Mouse (Mus musculus): Measurements from ENCODE around the gene Gm28038. TPM values are rescaled to one million over a fixed set of nuclear protein-coding genes. Genes with fewer than 3 reads are reported as not detected.

Gene Gm28038
- total RNA-seq, 2 experiments from 2014 or later: 1.1 TPM; not detected in 1

- no peak for DNase-seq (ENCODE audit: low spot score)
These were observed 24.1 kb upstream of the Gm28038 start for GRCm38 (mm10) chr2:30256616-30257350.

GRCm38 (mm10) chr2:30257699-30258460, 23.0 kb upstream of the Gm28038 start:
- DNase-seq (ENCODE audit: low spot score): no peak

DNA sequence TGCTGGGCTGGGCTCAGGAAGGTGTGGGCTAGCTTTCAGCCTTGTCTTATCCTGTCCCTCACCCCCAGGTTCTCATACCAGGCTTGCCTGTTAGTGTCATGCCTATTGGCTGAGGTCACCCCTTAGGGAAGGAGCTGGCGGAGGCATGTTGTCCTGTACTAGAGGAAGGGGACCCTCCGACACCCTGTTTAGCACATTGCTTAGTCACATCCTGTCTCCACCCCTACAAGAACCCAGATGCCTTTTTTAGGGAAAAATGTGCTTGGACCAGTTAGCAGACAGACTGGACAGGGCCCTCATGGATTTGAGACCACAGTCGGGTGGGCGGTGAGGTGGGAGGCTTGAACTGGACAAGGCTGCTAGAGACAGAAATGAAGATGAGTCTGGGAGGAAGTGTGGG, 22.2 kb upstream of the Gm28038 start:
- peak; percentile 80 for DNase-seq (ENCODE audit: low spot score)

GRCm38 (mm10) chr2:30259131-30260064, 21.4 kb upstream of the Gm28038 start:
- no peak for DNase-seq (ENCODE audit: low spot score)

DNA sequence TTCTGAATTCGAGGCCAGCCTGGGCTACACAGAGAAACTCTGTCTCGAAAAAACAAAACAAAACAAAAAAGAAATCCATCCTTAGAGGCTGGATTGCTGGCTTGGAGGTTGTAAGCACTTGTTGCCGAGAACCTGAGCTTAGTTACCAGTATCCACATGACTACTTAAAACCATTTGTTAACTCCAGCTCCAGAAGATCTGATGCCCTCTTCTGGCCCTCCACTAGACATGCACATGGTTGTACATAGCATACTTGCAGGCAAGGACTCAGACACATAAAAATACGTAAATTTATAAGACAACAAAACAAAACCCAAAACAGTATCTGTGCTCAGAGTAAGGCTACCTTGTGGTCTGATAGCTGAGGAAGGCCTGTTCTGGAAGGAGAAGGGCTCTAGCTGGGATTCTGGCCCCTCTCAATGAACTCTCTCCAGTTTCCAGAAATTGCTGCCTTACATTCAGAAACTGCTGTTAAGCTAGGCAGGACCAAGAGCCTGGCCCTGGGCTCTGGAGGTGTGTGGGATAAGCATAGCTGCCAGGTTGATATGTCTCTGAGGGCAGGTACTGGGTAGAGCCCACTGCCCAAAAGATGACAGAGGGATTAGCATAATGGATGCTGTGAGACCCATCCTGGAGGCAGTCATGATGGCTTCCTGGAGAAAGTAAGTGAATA, 19.6 kb upstream of the Gm28038 start:
- DNase-seq (ENCODE audit: low spot score): no peak

GRCm38 (mm10) chr2:30261921-30262839, 18.7 kb upstream of the Gm28038 start:
- DNase-seq (ENCODE audit: low spot score): no peak

DNA sequence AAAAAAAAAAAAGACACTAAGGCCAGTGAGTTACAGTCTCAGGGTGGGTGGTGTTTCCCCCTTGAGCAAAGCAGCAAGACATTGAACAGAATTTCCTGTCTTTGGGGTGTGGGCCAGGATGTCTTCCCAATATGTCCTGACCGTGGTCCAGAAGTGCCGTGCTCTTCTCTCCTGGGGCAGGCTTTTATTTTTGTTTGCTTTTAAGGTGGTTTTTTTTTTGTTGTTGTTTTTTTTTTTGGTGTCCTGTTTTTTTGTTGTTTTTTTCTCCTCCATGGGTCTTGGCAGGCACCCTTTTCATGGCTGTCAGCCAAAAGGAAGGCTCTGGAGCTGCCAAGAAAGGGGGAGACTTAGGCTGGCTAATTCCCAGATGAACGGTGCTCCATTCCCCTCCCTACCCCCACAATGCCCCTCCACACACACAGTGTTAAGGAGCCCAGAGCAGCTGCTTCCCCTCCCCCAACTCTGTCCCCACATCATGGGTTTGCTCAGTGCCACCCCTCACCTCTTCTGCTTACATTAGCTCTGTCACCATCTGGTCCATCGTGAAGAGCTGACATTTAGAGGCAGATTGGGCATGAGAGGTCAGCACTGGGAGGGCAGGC, 17.9 kb upstream of the Gm28038 start:
- no peak for DNase-seq (ENCODE audit: low spot score)

- no peak for DNase-seq (ENCODE audit: low spot score)
These were observed 17.0 kb upstream of the Gm28038 start for GRCm38 (mm10) chr2:30263811-30264210.

GRCm38 (mm10) chr2:30264671-30265519, 15.9 kb upstream of the Gm28038 start:
- no peak for DNase-seq (ENCODE audit: low spot score)

DNA sequence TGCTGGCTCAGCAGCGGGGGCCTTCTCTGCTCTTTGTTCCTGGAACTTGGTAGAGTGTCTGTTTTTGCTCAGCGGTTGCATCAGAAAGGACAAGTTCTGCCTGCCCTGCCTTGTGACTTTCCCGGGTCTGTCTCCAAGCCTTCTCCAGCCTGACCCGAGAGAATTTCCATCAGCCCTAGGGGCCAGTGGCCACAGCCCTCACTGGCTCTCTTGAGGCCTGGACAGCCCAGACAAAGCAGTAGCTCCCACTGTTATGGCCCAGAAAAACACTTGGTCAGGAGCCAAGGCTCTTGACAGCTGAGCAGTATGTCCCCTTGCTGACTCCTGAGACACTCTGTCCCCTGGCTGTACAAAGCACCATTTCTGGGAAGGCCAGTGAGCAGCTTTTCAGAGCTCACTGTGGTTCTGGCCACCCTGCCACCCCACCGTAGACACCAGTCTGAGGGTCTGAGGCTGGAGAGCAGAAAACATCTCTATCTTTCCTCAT, 15.0 kb upstream of the Gm28038 start, which contains the start of gene Phyhd1:
TSS of gene Phyhd1 (plus strand) at position 437 of the 487 bp plus-strand sequence.
- DNase-seq (ENCODE audit: low spot score): peak; percentile 87

DNA sequence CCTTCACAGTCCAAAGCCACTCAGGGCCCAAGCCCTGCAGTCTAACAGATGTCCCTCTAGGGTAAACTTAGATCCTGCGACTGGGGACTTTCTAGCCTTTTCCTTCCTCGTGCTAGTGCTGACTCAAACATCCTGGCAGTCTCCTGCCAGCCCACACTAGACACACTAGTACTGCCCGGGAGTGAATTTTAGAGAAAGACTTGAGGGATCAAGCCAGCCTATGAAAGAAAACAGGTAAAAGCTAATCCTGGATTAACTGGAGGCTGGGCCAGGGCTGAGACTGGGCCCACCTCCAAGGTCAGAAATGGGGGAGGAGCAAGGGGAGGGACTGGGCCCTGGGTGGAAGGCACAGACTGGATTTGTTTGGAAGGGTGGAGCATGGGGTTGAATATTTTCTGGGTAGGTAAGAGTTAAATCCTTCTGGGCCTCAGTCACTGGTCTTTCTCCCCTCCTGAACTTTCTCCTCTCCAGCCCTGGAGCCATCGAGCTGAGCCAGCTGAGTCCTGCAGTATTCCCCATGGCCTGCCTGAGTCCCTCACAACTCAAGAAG, 14.4 kb upstream of the Gm28038 start:
- DNase-seq (ENCODE audit: low spot score): peak; percentile 82

GRCm38 (mm10) chr2:30267466-30267865, 13.4 kb upstream of the Gm28038 start:
- DNase-seq (ENCODE audit: low spot score): no peak

- no peak for DNase-seq (ENCODE audit: low spot score)
These were observed 12.5 kb upstream of the Gm28038 start for GRCm38 (mm10) chr2:30268371-30268770.

GRCm38 (mm10) chr2:30269241-30269990, 11.4 kb upstream of the Gm28038 start:
- no peak for DNase-seq (ENCODE audit: low spot score)

DNA sequence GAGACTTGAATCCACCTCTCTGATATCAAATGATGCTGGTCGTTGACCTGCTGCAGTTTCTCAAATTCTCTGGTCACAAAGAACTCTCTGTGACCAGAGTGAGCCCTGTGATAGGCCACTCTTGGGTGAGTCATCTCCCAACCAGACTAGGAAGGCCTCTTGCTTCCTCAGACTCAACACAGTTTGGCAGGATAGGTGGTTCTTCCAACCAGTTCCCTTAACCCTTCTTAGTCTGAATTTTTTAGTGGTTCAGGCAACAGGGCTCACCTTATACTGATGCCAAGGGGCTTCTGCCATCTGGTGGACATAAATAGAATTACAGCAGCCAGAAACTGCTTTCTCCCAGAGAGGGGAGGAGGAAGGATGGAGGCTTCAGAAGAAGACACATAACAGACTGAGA, 10.7 kb upstream of the Gm28038 start:
- peak; percentile 87 for DNase-seq (ENCODE audit: low spot score)

DNA sequence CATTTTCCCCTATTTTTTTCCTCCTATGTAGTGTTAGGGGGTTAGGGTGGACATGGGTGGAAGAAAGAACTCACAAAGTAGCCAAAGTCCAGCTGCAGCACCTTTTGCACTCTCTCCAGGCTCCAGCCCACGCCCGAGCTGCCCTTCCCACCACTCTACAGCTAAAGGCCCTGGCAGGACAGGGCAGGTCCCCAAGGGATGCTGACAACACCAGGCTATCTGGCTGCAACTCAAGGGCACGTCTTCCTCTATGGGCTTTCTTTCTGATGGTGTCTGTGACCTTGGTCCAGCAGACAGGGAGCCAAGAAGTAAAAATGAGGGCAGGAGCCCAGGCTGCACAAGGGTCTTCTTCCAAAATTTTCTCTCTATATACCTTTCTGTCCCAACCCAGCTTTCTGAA, 808 bp downstream of the Gm28038 start:
- no peak for DNase-seq (ENCODE audit: low spot score)

GRCm38 (mm10) chr2:30283193-30283592, 2.4 kb downstream of the Gm28038 start:
- no peak for DNase-seq (ENCODE audit: low spot score)
